Mouse (Mus musculus): ENCODE measurements around the gene Dtd1.

- no peak for TF ChIP-seq CTCF (IDR thresholded peaks at IDR 0.05; ENCODE audit: low read depth)
- no peak for TF ChIP-seq EP300 (optimal IDR thresholded peaks at IDR 0.05)
Measured at GRCm38 (mm10) chr2:144783831-144784230, 184.1 kb downstream of the Dtd1 start.
